Mouse (Mus musculus) C3H10T1/2 (cell line): ENCODE measurements around the gene Larp1b. TPM values are rescaled to one million over a fixed set of nuclear protein-coding genes. Genes with fewer than 3 reads are reported as not detected.

Experiments
- polyA plus RNA-seq, 2 experiments: library from polyadenylated mRNA; unstranded; fragments of >200 nt; fragmentation: generic; extraction: Trizol; gene quantifications; one replicate each; pipeline ENCODE4 v1.2.1; 2012; ENCODE audit warnings: missing spikeins in 2 of 2

The Larp1b gene
- polyA plus RNA-seq, result 1 to 10 TPM; 1.5 to 3.6 TPM

DNA sequence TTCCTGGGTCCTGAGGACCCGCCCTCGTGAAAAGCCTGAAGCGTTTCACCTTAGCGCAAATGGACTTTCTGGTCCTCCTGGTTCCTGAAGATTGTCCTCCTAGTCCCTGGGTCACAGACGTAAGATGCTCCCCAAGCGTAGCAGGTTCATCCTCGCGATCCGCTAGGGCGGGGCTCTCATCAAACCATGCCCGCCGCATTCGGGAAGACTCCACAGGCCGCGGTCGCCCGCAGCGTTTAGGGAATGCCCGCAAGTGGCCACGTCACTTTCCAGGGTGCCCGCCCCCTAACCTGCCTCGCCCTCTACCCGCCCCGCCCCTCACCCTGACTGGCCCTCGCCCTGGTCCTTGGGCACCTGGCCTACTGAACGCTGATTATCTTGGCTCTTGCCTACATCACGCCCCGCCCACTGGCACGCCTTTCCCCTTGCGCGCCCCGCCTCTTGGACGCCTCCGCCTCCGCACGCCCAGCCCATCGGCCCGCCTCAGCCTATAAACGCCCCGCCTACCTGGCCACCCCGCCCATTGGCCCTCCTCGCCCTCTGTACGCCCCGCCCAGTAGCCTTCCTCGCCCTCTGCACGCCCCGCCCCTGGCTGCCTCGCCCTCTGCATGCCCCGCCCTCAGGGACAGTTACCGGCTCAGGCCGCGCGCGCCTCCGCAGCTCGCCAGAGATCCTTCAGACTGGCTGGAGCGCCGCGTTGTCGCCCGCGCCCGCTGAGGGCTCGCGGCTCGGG lies at the start of gene Larp1b:
Gene Larp1b (plus strand): TSS at position 659 of the 733 bp plus-strand sequence.

DNA sequence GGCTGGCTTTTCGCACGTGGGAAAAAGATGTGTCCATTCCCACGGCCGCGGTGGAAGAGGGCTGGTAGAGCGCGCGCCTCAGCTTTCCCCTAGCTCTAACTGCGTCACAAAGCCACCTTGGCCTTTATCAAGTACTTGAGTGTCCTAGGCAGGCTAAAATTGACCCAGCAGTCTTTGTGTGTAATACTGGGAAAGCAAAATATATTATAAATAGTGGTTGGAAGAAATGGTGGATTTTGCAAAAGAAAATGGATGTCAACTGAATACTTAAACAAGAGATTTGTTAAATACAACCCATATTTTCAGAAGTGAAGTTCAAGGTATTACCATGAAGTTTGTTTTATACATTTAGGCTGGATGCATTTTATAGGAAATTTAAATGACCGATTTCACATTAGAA lies 47.2 kb upstream of the Larp1b start, which contains the start of gene 1700034I23Rik:
Gene 1700034I23Rik (minus strand): TSS at position 101 of the 400 bp plus-strand sequence.

GRCm38 (mm10) chr3:41082885-41083789 lies 133.5 kb downstream of the Larp1b start, which contains the start of gene Pgrmc2:
Gene Pgrmc2 (minus strand): TSS chr3:41083046.

Other genes with a start within 250 kb of the Larp1b start
- not detected for gene Slc25a31, start 241.0 kb upstream of the Larp1b start, polyA plus RNA-seq
- gene Hspa4l, start 205.3 kb upstream of the Larp1b start, polyA plus RNA-seq, result 1 to 10 TPM; 1.0 to 3.5 TPM
- gene Plk4, start 149.8 kb upstream of the Larp1b start, polyA plus RNA-seq, result 1 to 10 TPM; 2.3 to 5.7 TPM
- 1 to 10 TPM in 1 of 2 experiments, under 1 TPM in 1; 0.18 to 1.9 TPM for gene Mfsd8, start 102.9 kb upstream of the Larp1b start, polyA plus RNA-seq
- 1 to 10 TPM in 1 of 2 experiments, under 1 TPM in 1; 0.06 to 1.5 TPM for gene Abhd18, start 102.9 kb upstream of the Larp1b start, polyA plus RNA-seq
- gene 1700034I23Rik, start 47.3 kb upstream of the Larp1b start, polyA plus RNA-seq, result under 1 TPM in 1 of 2 experiments, not detected in 1; 0.06 TPM
- gene Pgrmc2, start 133.2 kb downstream of the Larp1b start, polyA plus RNA-seq, result 10 to 100 TPM; 12.4 to 35.2 TPM